Mouse (Mus musculus) megakaryocyte, embryonic 14.5 days (primary cell): ENCODE results near the gene Zfr2.

ENCODE experiments used
- FLI1 ChIP-seq: IDR thresholded peaks from 2 replicates; pipeline ENCODE4 v1.6.1; 2012; ENCODE audit warnings: low read length, inconsistent platforms, mixed read lengths
- GATA1 ChIP-seq: IDR thresholded peaks from 3 replicates; pipeline ENCODE4 v1.6.1; 2012; ENCODE audit warnings: mixed read lengths, low read length, inconsistent platforms, borderline replicate concordance

DNA sequence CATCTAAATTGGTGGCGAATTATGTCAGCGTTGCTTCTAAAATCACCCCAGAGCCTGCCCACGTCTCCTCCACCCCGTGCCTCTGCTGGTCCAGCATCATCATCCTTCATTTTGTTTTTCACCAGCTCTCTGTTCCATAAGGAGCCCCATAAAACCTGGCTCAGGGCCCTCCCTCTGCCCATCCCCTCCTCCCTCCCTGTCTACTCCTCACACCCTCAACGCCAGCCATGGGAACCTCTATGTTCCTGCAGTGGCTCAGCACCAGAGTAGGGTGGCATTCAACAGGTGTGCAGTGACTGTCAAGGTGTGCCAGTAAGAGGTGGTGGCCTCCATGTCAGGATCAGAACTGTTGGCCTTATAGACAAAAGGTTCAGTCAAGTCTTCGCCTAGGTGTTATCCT is 62.2 kb downstream of the Zfr2 start:
- TF ChIP-seq GATA1, result no peak
- no peak for TF ChIP-seq FLI1
